Mouse (Mus musculus) layer of hippocampus, postnatal 14 days (tissue): Measurements from ENCODE around the gene Slc25a23. TPM values are rescaled to one million over a fixed set of nuclear protein-coding genes. Genes with fewer than 3 reads are reported as not detected.
A peak's percentile ranks its signal among the peaks of the same experiment; 100 is the strongest.

ENCODE experiments used
- DNase-seq, 2 experiments: peaks; one replicate each; pipeline ENCODE4 v3.0.0; 2021 to 2022; ENCODE audit warnings: low spot score in 2 of 2, mixed read lengths in 1 of 2
- total RNA-seq, 2 experiments: library from RNA; stranded (reverse); gene quantifications; 2 replicates each; pipeline ENCODE4 v1.2.3; 2021

The Slc25a23 gene
- total RNA-seq, 2 experiments from 2014 or later = 338 to 358 TPM

DNA sequence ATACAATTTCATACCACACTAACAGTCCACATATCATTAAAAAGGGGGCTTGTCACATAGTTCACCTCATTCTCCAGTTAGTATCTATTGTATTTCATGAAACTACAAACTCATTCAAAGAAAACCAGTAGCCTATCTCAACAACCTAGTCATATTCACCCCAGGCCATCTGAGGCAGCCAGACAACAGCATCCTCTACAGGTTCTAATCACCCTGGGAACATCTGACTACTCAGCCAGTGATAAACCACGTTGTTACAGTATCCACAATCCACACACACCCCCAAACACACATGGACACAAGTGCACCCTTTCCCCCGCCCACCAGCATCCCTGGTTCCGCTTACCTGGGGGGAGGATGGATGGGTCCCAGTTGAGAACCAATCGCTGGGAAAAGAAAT is 32.2 kb downstream of the Slc25a23 start:
- no peak for DNase-seq

DNA sequence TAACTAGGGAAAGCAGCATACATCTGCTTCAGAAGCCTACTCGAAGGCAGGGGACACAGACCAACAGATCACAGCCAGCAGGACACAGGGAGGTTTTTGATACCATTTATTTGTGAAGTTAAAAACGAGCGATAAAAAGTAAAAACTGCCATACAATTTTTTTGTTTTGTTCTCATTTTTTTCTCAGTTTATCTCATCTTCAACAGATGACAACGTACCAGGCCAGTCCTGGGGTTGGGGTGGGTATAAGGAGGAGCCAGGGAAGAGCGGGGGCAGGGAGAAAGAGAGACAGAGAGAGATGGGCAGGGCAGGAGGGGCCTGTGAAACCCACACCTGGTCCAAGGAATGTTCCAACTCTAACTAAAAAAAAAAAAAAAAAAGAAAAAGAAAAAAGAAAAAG is 38.7 kb downstream of the Slc25a23 start:
- no peak for DNase-seq

- DNase-seq = no peak
Measured at GRCm38 (mm10) chr17:57019693-57020092, 40.0 kb downstream of the Slc25a23 start.

- no peak for DNase-seq
Measured at GRCm38 (mm10) chr17:57012245-57012795, 47.3 kb downstream of the Slc25a23 start.

DNA sequence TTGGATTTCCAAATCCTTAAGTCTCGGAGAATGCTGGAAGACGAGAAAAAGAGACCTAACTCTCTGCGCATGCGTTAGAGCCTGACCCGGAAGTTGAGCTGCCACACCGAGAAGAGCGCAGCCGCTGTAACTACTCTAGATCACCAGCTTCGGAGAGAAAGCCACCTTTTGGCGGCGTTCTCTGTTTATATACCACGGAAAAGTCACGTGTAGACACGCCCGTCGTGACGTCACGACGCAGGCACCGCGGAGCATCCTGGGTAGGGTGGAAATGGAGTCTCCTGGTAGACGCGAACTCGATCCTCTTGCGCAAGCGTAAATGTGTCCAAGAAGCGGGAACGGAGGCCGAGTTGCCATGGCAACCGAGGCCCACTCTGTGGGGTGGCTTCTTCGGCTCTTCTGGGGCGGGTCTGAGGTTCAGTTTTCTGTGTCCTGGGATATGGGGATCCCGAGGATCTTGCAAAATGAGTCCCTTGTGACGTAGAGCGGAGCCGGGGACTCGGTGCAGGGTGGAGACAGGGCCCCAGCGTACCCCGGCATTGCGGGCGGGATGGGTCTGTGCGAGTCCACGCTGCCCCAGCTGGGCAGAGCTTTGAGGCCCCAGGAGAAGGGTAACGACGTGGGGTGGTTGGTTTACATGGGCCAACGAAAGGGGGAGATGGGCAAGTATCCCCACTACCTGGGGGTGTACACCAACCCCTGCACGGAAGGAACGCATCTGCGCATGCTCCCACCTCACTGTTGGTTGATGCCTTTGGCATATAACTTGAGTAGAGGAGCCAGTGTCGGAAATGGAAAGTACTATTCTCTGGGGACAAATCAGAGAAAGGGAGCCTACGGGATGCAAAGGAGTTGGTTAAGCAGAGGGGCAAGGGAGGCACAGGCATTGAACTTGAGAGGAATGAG is 48.2 kb downstream of the Slc25a23 start, which contains the start of the genes Gtf2f1 and Gm17949:
Gene Gtf2f1 (minus strand): TSS at position 53 of the 906 bp plus-strand sequence.
Gene Gm17949 (plus strand): TSS at position 234 of the 906 bp plus-strand sequence.
- peak; percentile 93 to 98 for DNase-seq

GRCm38 (mm10) chr17:57010911-57011235 is 48.8 kb downstream of the Slc25a23 start:
- DNase-seq = no peak

DNA sequence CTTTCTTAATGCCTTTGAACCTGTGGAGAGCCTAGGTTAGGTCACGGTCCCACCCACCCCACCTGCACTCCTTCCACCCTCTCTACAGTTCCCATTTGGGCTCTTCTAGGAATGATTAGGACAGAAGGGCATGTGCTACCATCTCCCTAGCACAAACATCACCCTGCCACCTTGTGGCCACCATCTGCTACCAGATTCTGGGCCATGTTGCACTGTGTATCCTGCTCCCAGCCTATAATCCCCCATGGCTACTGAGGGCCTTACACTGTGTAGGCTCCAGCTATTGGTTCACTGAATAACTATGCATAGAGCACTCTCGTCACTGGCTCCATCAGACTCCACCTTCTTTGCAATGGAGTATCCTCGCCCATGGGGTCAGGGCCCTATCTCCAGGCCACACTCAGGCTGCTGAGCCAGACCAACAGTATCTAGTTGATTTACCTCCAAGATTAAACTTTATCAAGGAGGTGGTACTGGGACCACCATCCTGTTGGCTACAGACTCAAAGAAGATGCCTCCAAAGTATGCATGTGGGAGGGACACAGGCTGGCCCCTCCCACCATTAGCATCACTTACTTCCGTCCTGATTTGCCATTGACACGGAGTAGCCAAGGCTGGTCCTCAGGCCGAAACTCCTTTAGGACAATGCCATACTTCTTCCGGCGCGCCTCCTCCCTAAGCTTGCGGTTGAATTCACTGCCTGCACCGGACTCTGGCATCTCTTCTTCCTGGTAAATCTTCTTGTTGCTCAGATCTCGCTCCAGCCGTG is 52.3 kb downstream of the Slc25a23 start:
- no peak for DNase-seq

DNA sequence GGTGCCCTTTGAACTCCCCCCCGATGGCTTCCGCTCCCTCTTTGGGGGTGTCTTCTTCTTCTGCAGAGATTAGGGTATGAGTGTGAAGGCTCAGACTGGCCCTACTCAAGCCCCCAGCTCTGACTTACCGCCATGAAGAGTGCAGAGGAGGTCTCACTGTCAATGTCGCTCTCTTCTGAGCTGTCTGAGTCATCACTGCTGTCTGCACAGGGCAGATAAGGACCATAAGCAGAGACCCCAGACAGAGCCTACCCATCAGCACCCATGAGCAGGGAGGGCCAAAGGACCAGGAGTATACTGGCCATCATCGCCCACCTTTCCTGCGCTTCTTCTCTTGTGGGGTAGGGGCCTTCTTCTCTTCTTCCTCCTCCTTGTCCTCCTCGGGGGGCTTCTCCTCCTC is 55.7 kb downstream of the Slc25a23 start:
- DNase-seq = no peak

GRCm38 (mm10) chr17:57001228-57001627 is 58.4 kb downstream of the Slc25a23 start:
- DNase-seq = no peak

- DNase-seq = no peak
Measured at GRCm38 (mm10) chr17:56999968-57000609, 59.6 kb downstream of the Slc25a23 start, which contains the start of gene Pspn. TSS of gene Pspn (minus strand) at chr17:57000018.

- no peak for DNase-seq
Measured at GRCm38 (mm10) chr17:56999414-56999813, 60.2 kb downstream of the Slc25a23 start.

GRCm38 (mm10) chr17:56997029-56997667 is 62.5 kb downstream of the Slc25a23 start, which contains the start of gene Alkbh7:
TSS of gene Alkbh7 (plus strand) at chr17:56997339.
- peak; percentile 94 to 95 for DNase-seq

DNA sequence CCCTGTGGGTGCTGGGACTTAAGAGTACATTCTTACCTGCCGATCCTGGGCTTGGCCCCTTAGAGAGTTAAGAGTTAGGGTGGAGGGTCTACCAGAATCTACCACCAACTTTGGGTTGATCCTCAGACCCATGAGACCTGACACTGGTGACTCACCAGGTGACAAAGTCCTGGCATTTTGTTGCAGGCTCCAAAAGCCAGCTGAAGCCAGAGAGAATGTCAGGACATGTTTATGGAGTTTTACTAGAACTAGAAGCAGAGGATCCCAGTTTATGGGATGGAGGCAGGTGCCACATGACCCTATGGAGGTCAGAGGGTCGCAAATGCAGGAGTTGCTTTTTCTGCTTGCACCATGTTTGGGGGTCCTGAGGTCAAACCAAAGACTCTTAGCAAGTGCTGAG is 63.2 kb downstream of the Slc25a23 start:
- DNase-seq = no peak

- DNase-seq = no peak
Measured at GRCm38 (mm10) chr17:56995046-56995445, 64.6 kb downstream of the Slc25a23 start.

Other genes with a start within 250 kb of the Slc25a23 start
- gene Rfx2, start 228.8 kb downstream of the Slc25a23 start, total RNA-seq = 1 to 10 TPM; 3.0 to 4.2 TPM
- gene Acsbg2, start 185.4 kb downstream of the Slc25a23 start, total RNA-seq = not detected
- under 1 TPM; 0.24 to 0.28 TPM for gene 1700061G19Rik, start 184.4 kb downstream of the Slc25a23 start, total RNA-seq
- 10 to 100 TPM; 59.6 to 64.8 TPM for gene Mllt1, start 124.4 kb downstream of the Slc25a23 start, total RNA-seq
- not detected for gene Acer1, start 77.7 kb downstream of the Slc25a23 start, total RNA-seq
- gene Clpp, start 69.6 kb downstream of the Slc25a23 start, total RNA-seq = 10 to 100 TPM; 56.1 to 58.3 TPM
- gene Alkbh7, start 62.5 kb downstream of the Slc25a23 start, total RNA-seq = 10 to 100 TPM; 18.2 to 22.3 TPM
- gene Pspn, start 59.8 kb downstream of the Slc25a23 start, total RNA-seq = not detected
- gene Gtf2f1, start 48.6 kb downstream of the Slc25a23 start, total RNA-seq = 10 to 100 TPM; 51.0 to 56.0 TPM
- gene Gm17949, start 48.4 kb downstream of the Slc25a23 start, total RNA-seq = under 1 TPM in 1 of 2 experiments, not detected in 1; 0.28 TPM
- 100 to 1,000 TPM; 104 to 111 TPM for gene Khsrp, start 28.3 kb downstream of the Slc25a23 start, total RNA-seq
- not detected for gene Slc25a41, start 18.2 kb downstream of the Slc25a23 start, total RNA-seq
- gene Crb3, start 758 bp downstream of the Slc25a23 start, total RNA-seq = 1 to 10 TPM in 1 of 2 experiments, under 1 TPM in 1; 0.79 to 1.6 TPM
- gene Dennd1c, start 18.7 kb upstream of the Slc25a23 start, total RNA-seq = 1 to 10 TPM; 1.4 to 2.9 TPM
- 100 to 1,000 TPM; 714 to 754 TPM for gene Tubb4a, start 27.9 kb upstream of the Slc25a23 start, total RNA-seq
- under 1 TPM; 0.50 to 0.60 TPM for gene Tnfsf9, start 45.5 kb upstream of the Slc25a23 start, total RNA-seq
- under 1 TPM in 1 of 2 experiments, not detected in 1; 0.48 TPM for gene Cd70, start 89.9 kb upstream of the Slc25a23 start, total RNA-seq
- gene Tnfsf14, start 134.3 kb upstream of the Slc25a23 start, total RNA-seq = not detected
- 1 to 10 TPM; 1.6 to 4.2 TPM for gene C3, start 168.3 kb upstream of the Slc25a23 start, total RNA-seq
- 10 to 100 TPM; 18.0 to 20.5 TPM for gene Gpr108, start 188.6 kb upstream of the Slc25a23 start, total RNA-seq
- gene Trip10, start 189.6 kb upstream of the Slc25a23 start, total RNA-seq = 10 to 100 TPM in 1 of 2 experiments, 1 to 10 TPM in 1; 9.1 to 10.3 TPM
- gene Vav1, start 219.2 kb upstream of the Slc25a23 start, total RNA-seq = 1 to 10 TPM; 5.0 to 5.3 TPM